ENCODE assay signal across 9 mouse cellular contexts in the genomic region with DNA sequence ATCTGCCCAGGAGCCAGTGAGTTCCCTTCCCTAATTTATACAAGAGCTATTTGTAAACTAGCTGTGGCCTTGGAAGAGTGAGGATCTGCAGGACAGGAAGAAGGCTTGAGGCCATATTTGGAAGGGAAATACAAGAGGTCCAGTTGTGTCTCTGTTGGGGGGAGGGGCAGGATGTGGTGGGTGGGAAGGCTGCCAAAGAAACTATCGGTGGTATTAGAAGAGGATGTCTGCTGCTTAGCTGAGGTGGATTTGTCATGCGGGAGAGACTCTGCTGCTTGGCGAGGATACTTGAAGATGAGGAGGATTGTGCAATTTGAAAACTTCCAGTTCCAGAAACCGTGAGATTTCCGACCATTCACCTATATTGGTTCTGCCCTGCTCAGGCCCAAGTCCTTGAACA.
DNase-seq lines count a peak whose midpoint lies in the region; ATAC-seq and TF ChIP-seq lines count a peak whose summit lies in the region.
"Had no signal": no experiment of that assay in that cellular context is flagged by ENCODE, and none has a peak within 500 bp of the region (broad histone marks: within the 10 kb centered on the region; RNA-seq: fewer than 3 reads in every experiment).

No protein-coding gene starts in this region.

- ATAC-seq in activated CD4-positive, CD25-positive, alpha-beta regulatory T cell, adult 4 months = peak; percentile 69
- peak; percentile 64 for ATAC-seq in lung, embryonic 14.5 days (ENCODE audit: insufficient read depth)
- no peak for ATAC-seq in forebrain, embryonic 13.5 days
- no peak for ATAC-seq in midbrain, embryonic 13.5 days

- no peak overlapping the region for H3K9ac ChIP-seq in lung, embryonic 14.5 days
- no peak overlapping the region for H3K9ac ChIP-seq in forebrain, embryonic 13.5 days
- no peak overlapping the region for H3K9ac ChIP-seq in midbrain, embryonic 13.5 days (replicated peaks)
- H3K9ac ChIP-seq: embryonic facial prominence, embryonic 12.5 days had no signal

- H3K36me3 ChIP-seq in lung, embryonic 14.5 days (ENCODE audit: insufficient read depth) = no peaks in the 10 kb centered on the region
- no peaks in the 10 kb centered on the region for H3K36me3 ChIP-seq in forebrain, embryonic 13.5 days (ENCODE audit: poor library complexity, severe bottlenecking)
- no peaks in the 10 kb centered on the region for H3K36me3 ChIP-seq in midbrain, embryonic 13.5 days
- H3K36me3 ChIP-seq: embryonic facial prominence, embryonic 12.5 days had no signal

- peak overlapping the region; percentile 72; the same call in 1 of the 2 replicates for H3K27ac ChIP-seq in lung, embryonic 14.5 days (ENCODE audit: low read depth)
- H3K27ac ChIP-seq in forebrain, embryonic 13.5 days = no peak overlapping the region
- H3K27ac ChIP-seq in midbrain, embryonic 13.5 days = no peak overlapping the region
- H3K27ac ChIP-seq: embryonic facial prominence, embryonic 12.5 days had no signal

- no peaks in the 10 kb centered on the region for H3K27me3 ChIP-seq in lung, embryonic 14.5 days (ENCODE audit: insufficient read depth, low read length)
- no peaks in the 10 kb centered on the region for H3K27me3 ChIP-seq in forebrain, embryonic 13.5 days
- H3K27me3 ChIP-seq in midbrain, embryonic 13.5 days = no peaks in the 10 kb centered on the region
- H3K27me3 ChIP-seq: embryonic facial prominence, embryonic 12.5 days had no signal

- H3K4me2 ChIP-seq in lung, embryonic 14.5 days = peak overlapping the region; percentile 13; the same call in 1 of the 2 replicates
- H3K4me2 ChIP-seq in forebrain, embryonic 13.5 days = no peak overlapping the region
- no peak overlapping the region for H3K4me2 ChIP-seq in midbrain, embryonic 13.5 days (replicated peaks)
- H3K4me2 ChIP-seq: embryonic facial prominence, embryonic 12.5 days had no signal

- WGBS in lung, embryonic 14.5 days = 12% methylated on average over 5 of the region's 5 CpGs
- WGBS in forebrain, embryonic 13.5 days = 83% methylated on average over 5 of the region's 5 CpGs
- 85% methylated on average over 5 of the region's 5 CpGs for whole genome bisulfite sequencing in midbrain, embryonic 13.5 days

- no peak overlapping the region for H3K4me3 ChIP-seq in lung, embryonic 14.5 days (ENCODE audit: low read depth, low read length)
- H3K4me3 ChIP-seq in forebrain, embryonic 13.5 days = no peak overlapping the region
- no peak overlapping the region for H3K4me3 ChIP-seq in midbrain, embryonic 13.5 days (replicated peaks)
- H3K4me3 ChIP-seq: embryonic facial prominence, embryonic 12.5 days had no signal

- peaks cover 33% of the 10 kb centered on the region for H3K4me1 ChIP-seq in lung, embryonic 14.5 days (ENCODE audit: insufficient read depth)
- H3K4me1 ChIP-seq in forebrain, embryonic 13.5 days = no peaks in the 10 kb centered on the region
- 0 out of 2 replicates have a peak, but pooled peaks cover 7% of the 10 kb centered on the region for H3K4me1 ChIP-seq in midbrain, embryonic 13.5 days (replicated peaks)

- peak; percentile 59 for DNase-seq in adrenal gland, adult 2 months
- no peak for DNase-seq in adrenal gland, postnatal 4 days (ENCODE audit: low spot score in 2 of 2)
- DNase-seq in heart, postnatal 25 days (ENCODE audit: low spot score) = peak; percentile 14
- DNase-seq in lung, embryonic 14.5 days = peak; percentile 88
- DNase-seq in frontal cortex, postnatal 14 days (ENCODE audit: low spot score in 2 of 2) = no peak

- H3K9me3 ChIP-seq in lung, embryonic 14.5 days (ENCODE audit: low read depth, low read length) = no peaks in the 10 kb centered on the region
- H3K9me3 ChIP-seq in forebrain, embryonic 13.5 days (replicated peaks) = no peaks in the 10 kb centered on the region
- H3K9me3 ChIP-seq in midbrain, embryonic 13.5 days = no peaks in the 10 kb centered on the region
- H3K9me3 ChIP-seq: embryonic facial prominence, embryonic 12.5 days had no signal

- TF ChIP-seq CTCF in lung, embryonic 14.5 days (IDR thresholded peaks at IDR 0.05; ENCODE audit: low read depth) = no peak

- intact Hi-C loops in heart, postnatal 25 days (cut with DNase I) = loop anchor here (5.0 kb wide), 1 partner anchor 83 kb away; no protein-coding TSS in a partner anchor

Comparison
In these comparisons a context has a peak if more than half of its experiments do, and no peak if none do; other contexts are left out.
1. DNase-seq: peak in adrenal gland, adult 2 months (single experiment), heart, postnatal 25 days (single experiment) and lung, embryonic 14.5 days (single experiment); none in adrenal gland, postnatal 4 days (0 of 2) and frontal cortex, postnatal 14 days (0 of 2).
2. ATAC-seq: peak in activated CD4-positive, CD25-positive, alpha-beta regulatory T cell, adult 4 months (single experiment) and lung, embryonic 14.5 days (single experiment); none in forebrain, embryonic 13.5 days (single experiment) and midbrain, embryonic 13.5 days (single experiment).